Mouse (Mus musculus) kidney, postnatal 0 days (tissue): ENCODE data around the gene Lrp6. TPM values are rescaled to one million over a fixed set of nuclear protein-coding genes. Genes with fewer than 3 reads are reported as not detected.
A peak's percentile ranks its signal among the peaks of the same experiment; 100 is the strongest.

Source experiments
- ATAC-seq: fragments of 200-750 bp; cut with Nextera tagmentation; replicated peaks from 2 replicates; pipeline ENCODE4 v1.8.0; 2017; ENCODE audit warnings: low read depth, moderate number of reproducible peaks, moderate TSS enrichment, moderate library complexity; ENCODE audit not compliant: low FRiP score
- DNase-seq: peaks from one replicate; pipeline ENCODE4 v3.0.0-alpha.2; 2016; ENCODE audit warnings: low spot score
- H3K27ac ChIP-seq: fragments of 300-500 bp; sonication (generic); 2 replicates; pipeline ENCODE4 v1.5.1; 2014; ENCODE audit warnings: mild to moderate bottlenecking
- H3K27me3 ChIP-seq: fragments of 300-500 bp; sonication (generic); 2 replicates; pipeline ENCODE4 v1.6.1; 2014; ENCODE audit warnings: low read length, mixed read lengths; ENCODE audit not compliant: insufficient read depth
- H3K36me3 ChIP-seq: fragments of 300-500 bp; sonication (generic); 2 replicates; pipeline ENCODE4 v1.6.1; 2014; ENCODE audit warnings: low read length, mixed read lengths; ENCODE audit not compliant: insufficient read depth
- H3K4me1 ChIP-seq: fragments of 300-500 bp; sonication (generic); replicated peaks from 2 replicates; pipeline ENCODE4 v1.6.1; 2014; ENCODE audit warnings: antibody characterized with exemption, low read length, mixed read lengths; ENCODE audit not compliant: insufficient read depth
- H3K4me2 ChIP-seq: fragments of 300-500 bp; sonication (generic); 2 replicates; pipeline ENCODE4 v1.6.1; 2014; ENCODE audit warnings: mild to moderate bottlenecking, low read length, moderate library complexity, mixed read lengths
- H3K4me3 ChIP-seq: fragments of 300-500 bp; sonication (generic); replicated peaks from 2 replicates; pipeline ENCODE4 v1.5.1; 2014; ENCODE audit warnings: low read depth, low read length
- H3K9ac ChIP-seq: fragments of 300-500 bp; sonication (generic); 2 replicates; pipeline ENCODE4 v1.6.1; 2014; ENCODE audit warnings: low read depth, low read length
- H3K9me3 ChIP-seq: fragments of 300-500 bp; sonication (generic); replicated peaks from 2 replicates; pipeline ENCODE4 v1.6.1; 2016; ENCODE audit warnings: low read length, inconsistent platforms, mixed read lengths
- CTCF ChIP-seq: IDR thresholded peaks from 2 replicates; pipeline ENCODE4 v1.5.1; 2016; ENCODE audit warnings: antibody characterized with exemption, low read depth, mild to moderate bottlenecking, moderate library complexity
- WGBS: fragments of 180-500 bp; shearing (Covaris S2); extraction: QIAGEN DNeasy Blood & Tissue Kit; methylation state at CpG from one replicate; pipeline ENCODE4 v1.1.7; 2014; 5-methylcytosine and 5-hydroxymethylcytosine counted together
- polyA plus RNA-seq: library from polyadenylated mRNA; unstranded; fragments of >200 nt; fragmentation: Nextera tagmentation; extraction: Ambion mirVana; gene quantifications from 2 replicates; pipeline ENCODE4 v1.2.1, GENCODE M21; 2015

Lrp6 gene
- polyA plus RNA-seq, 1 experiment from 2014 or later, result 35.3 TPM

DNA sequence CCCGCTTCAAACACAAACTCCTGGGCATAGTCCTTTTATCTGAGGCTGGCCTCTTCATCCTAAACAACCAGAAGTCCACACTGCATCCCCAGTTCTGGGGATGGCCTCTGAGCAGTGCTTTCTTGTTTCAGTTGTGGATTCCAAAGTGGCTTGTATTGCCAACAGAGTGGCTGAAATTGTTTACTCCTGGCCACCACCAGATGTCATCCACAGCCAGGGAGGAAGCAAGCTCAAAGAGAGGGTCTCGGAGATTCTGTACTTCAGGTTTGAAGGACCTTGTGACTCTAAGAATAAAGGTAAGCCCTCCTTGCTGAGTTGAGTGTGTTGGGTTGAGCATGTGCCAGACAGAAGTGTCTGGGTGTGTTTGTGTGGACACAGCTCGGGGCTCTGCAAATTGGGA lies 139.6 kb downstream of the Lrp6 start:
- WGBS, result 83% methylated on average over 3 of the region's 3 CpGs

DNA sequence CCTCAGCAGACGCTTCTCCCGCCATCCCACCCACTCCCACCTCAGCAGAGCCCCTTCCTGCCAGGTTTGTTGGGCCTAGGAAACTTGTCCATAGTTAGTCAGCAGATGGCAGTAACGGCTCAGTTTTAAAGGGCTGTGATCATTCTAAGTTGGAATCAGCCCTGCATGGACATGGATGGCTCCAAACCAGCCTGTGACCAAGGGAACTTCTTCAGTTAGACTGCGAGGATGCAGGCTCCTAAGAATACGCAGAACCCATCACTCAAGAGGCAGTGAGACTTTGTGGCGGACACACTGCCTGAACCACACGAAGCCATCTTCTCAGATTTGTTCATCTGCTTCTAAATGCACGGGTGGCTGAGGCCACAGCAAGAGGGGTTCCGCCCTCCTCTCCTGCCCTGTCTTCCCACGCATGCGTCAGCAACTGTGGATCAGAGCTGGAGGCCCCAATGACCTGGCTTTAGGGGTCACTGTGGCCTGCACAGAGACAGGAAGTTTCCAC lies 141.5 kb downstream of the Lrp6 start:
- Histone ChIP-seq H3K9me3 (no peaks in the 10 kb centered on the region), H3K27ac (no peak overlapping the region), H3K4me2 (peak overlapping the region; percentile 44), H3K4me3 (no peak overlapping the region), H3K27me3 (no peaks in the 10 kb centered on the region), H3K4me1 (no peaks in the 10 kb centered on the region; the same call in 1 of the 2 replicates), H3K36me3 (no peaks in the 10 kb centered on the region), H3K9ac (no peak overlapping the region)
- TF ChIP-seq CTCF, result peak; percentile 84
- ATAC-seq, result peak; percentile 63
- DNase-seq, result peak; percentile 93
- 17% methylated on average over 11 of the region's 11 CpGs for WGBS

More for the DNA sequence above, 139.6 kb downstream of the Lrp6 start:
- peak; percentile 69 for TF ChIP-seq CTCF
- DNase-seq (peak; percentile 65), ATAC-seq (no peak)
- H3K4me2 ChIP-seq, result no peak overlapping the region
- no peaks in the 10 kb centered on the region for H3K9me3 ChIP-seq
- H3K9ac ChIP-seq, result no peak overlapping the region
- no peak overlapping the region for H3K4me3 ChIP-seq
- no peaks in the 10 kb centered on the region; the same call in 1 of the 2 replicates for H3K4me1 ChIP-seq
- H3K36me3 ChIP-seq, result no peaks in the 10 kb centered on the region
- no peaks in the 10 kb centered on the region for H3K27me3 ChIP-seq
- H3K27ac ChIP-seq, result no peak overlapping the region

DNA sequence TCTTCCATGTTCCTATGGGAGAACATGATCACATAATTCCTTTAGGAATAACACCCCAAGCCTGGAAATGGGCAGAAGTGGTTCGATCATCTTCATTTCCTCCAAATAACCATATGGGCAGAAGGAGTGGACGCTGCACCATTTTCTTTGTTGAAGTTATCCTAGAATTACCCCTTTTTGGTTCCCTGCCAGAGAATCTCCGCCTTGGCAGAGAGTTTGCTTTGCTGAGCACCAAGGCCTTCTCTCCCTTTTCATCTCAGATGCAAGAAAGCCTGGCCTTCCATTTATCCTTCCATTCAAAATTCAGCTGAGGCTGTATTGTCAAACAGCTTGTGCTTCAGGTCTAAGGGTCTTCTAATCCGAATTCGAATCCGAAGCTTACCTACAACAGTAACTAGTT lies 144.8 kb downstream of the Lrp6 start:
- ATAC-seq, result no peak
- no peaks in the 10 kb centered on the region for H3K4me1 ChIP-seq
- no peak overlapping the region for H3K9ac ChIP-seq
- no peak overlapping the region for H3K27ac ChIP-seq
- WGBS, result 90% methylated on average over 6 of the region's 6 CpGs
- H3K9me3 ChIP-seq, result no peaks in the 10 kb centered on the region
- DNase-seq, result no peak
- no peak for TF ChIP-seq CTCF
- H3K36me3 ChIP-seq, result no peaks in the 10 kb centered on the region
- no peak overlapping the region for H3K4me3 ChIP-seq
- H3K27me3 ChIP-seq, result no peaks in the 10 kb centered on the region
- H3K4me2 ChIP-seq, result no peak overlapping the region

DNA sequence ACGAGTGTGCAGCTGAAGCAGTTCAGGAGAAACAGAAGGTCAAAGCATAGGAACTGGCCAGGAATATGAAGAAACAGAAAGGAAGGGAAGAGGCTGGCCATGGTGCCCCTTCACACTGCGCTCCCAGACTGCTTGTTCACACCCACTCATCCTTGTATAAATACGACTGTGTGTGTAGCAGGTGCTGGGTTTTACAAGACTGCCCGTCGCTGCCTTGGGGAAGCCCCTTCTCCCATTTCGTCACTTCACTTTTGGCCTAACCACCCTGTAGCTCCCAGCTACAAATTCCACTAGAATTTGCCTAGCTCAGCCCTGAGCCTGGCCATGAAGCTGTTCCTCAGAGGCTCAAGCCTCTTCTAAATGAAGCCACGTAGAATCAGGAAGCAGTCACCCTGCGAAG lies 146.4 kb downstream of the Lrp6 start:
- DNase-seq (no peak), ATAC-seq (no peak)
- no peak overlapping the region for H3K27ac ChIP-seq
- WGBS, result 50% methylated on average over 8 of the region's 8 CpGs
- H3K4me1 ChIP-seq, result no peaks in the 10 kb centered on the region
- H3K9me3 ChIP-seq, result no peaks in the 10 kb centered on the region
- no peak overlapping the region for H3K4me2 ChIP-seq
- H3K36me3 ChIP-seq, result no peaks in the 10 kb centered on the region
- no peak overlapping the region for H3K9ac ChIP-seq
- no peak overlapping the region for H3K4me3 ChIP-seq
- TF ChIP-seq CTCF, result no peak
- H3K27me3 ChIP-seq, result no peaks in the 10 kb centered on the region

DNA sequence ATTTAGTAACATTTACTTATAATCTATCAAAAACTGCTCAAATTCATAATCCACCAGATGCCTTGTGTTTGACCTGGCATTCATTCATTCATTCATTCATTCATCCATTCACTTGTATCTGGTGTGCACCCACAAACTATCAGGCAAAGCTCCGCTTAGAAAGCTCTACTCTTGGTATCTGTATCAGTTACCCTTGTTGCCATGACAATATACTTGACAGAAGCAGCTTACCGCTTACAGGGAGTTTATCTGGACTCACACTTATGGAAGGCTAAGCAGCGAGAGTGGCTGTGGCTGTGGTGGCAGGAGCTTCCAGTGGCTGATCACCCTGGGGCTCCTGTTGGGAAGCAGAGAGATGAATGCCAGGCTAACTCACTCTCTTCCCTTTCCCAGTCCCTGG lies 148.9 kb downstream of the Lrp6 start:
- 54% methylated on average over 3 of the region's 3 CpGs for WGBS
- no peak for ATAC-seq
- no peaks in the 10 kb centered on the region for H3K9me3 ChIP-seq
- no peaks in the 10 kb centered on the region for H3K36me3 ChIP-seq
- H3K4me3 ChIP-seq, result no peak overlapping the region
- no peak overlapping the region for H3K9ac ChIP-seq
- H3K4me1 ChIP-seq, result no peaks in the 10 kb centered on the region
- no peak overlapping the region for H3K27ac ChIP-seq
- no peaks in the 10 kb centered on the region for H3K27me3 ChIP-seq
- no peak for TF ChIP-seq CTCF
- no peak overlapping the region for H3K4me2 ChIP-seq
- no peak for DNase-seq

DNA sequence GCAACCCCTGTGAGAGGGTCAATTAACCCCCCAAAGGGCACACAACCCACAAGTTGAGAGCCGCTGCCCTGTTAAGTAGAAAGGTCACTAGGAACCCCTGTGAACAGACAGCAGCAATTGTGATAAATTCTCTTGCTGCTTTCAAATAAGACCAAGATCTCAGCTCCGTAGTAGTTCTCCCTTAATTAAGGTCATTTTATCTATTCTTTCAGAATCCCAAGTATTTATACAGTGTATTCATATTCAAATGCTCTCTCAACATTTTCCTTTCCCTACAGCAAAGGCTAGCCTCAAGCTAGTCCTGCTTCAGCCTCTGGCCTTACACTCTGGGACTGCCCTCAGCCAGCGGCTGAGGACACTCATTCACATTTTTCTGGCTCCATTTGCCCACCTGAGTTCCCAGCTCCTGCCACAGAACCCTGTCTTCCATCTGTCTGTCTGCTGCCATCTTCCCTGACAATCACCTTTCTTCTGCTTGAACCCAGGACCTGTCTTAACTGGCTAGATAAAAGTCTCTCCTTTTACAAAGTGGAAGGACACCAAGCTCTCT lies 150.1 kb downstream of the Lrp6 start:
- TF ChIP-seq CTCF, result no peak
- H3K4me3 ChIP-seq, result no peak overlapping the region
- H3K27me3 ChIP-seq, result no peaks in the 10 kb centered on the region
- no peak for DNase-seq
- WGBS, result 62% methylated on average over 3 of the region's 3 CpGs
- no peak overlapping the region for H3K27ac ChIP-seq
- no peak overlapping the region for H3K4me2 ChIP-seq
- no peak for ATAC-seq
- no peaks in the 10 kb centered on the region for H3K4me1 ChIP-seq
- H3K9ac ChIP-seq, result no peak overlapping the region
- H3K9me3 ChIP-seq, result no peaks in the 10 kb centered on the region
- no peaks in the 10 kb centered on the region for H3K36me3 ChIP-seq

DNA sequence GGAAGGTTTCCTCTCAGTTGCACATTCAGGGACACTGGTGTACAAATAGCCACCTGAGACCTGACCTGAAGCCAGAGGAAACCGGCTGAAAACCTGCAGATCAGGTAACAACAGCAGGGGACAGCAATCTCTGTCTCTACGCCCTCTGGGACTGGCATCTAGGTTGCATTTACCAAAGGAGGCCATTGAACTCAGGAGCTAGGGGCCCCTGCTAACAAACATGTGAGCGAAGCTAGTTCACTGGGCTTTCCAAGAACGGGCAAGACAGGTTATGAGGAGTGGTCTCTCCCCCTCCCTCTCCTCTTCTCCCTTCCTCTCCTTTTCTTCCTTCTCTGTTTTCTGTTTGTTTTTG lies 152.3 kb downstream of the Lrp6 start:
- no peak; the same call in 1 of the 2 replicates for ATAC-seq
- Histone ChIP-seq H3K4me1 (no peaks in the 10 kb centered on the region), H3K9me3 (no peaks in the 10 kb centered on the region), H3K27me3 (no peaks in the 10 kb centered on the region), H3K36me3 (no peaks in the 10 kb centered on the region), H3K4me2 (peak overlapping the region; percentile 13; the same call in 1 of the 2 replicates), H3K9ac (no peak overlapping the region), H3K27ac (peak overlapping the region; percentile 78), H3K4me3 (no peak overlapping the region)
- 41% methylated on average over 4 of the region's 4 CpGs for WGBS
- no peak for TF ChIP-seq CTCF
- no peak for DNase-seq
